Mouse (Mus musculus) gastrocnemius, postnatal 25 days (tissue): ENCODE results near the gene Mmd. TPM values are rescaled to one million over a fixed set of nuclear protein-coding genes. Genes with fewer than 3 reads are reported as not detected.

Source experiments
- DNase-seq: peaks from one replicate; pipeline ENCODE4 v3.0.0; 2022
- long read RNA-seq, 2 experiments: library from polyadenylated mRNA; stranded (forward); transcript quantifications; one replicate each; pipeline ENCODE4 v2.0.0; 2021
- total RNA-seq, 2 experiments: library from RNA; stranded (reverse); gene quantifications; 1 replicate in 1 of 2; 2 replicates in 1 of 2; pipeline ENCODE4 v1.2.3; 2021

Mmd gene
- 10 to 100 TPM in 1 of 2 experiments, 1 to 10 TPM in 1; 8.9 to 21.8 TPM for total RNA-seq
- long read RNA-seq, experiment 1, partial matches to known transcripts = 1 of 4 reads
- long read RNA-seq, experiment 1, other reads (novel, unspliced or antisense) = 3 of 4 reads
- long read RNA-seq, experiment 2, partial matches to known transcripts = 0 of 7 reads
- long read RNA-seq, experiment 2, other reads (novel, unspliced or antisense) = 5 of 7 reads

DNA sequence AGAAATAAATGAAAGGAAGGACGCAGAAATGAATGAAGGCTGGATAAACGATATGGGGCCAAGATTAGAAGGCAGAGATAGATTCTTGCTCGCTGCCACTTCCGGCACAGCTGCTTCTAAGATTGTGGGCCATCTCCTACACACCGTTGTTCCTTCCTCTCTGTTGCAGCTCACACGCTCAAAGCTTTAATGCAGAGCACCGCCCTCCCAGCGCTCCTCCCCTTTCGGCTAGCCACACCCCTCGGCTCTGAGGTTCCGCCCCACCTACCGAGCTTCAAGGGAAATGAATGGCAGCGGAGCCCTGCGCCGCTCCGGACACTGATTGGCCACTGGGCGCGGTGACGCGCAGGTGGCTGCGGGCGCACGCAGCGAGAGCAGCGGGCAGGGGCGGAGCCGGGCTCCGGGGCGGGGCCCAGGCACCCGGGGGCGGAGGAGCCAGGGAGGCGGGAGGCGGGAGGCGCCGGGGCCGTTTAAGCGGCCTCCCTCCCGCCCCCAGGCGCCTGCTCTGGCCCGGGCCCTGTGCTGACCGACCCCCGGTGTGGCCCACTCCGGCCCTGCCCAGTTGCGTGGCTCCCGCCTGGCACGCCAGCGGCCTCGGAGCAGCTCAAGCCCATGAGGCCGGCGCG lies at the start of gene Mmd:
Gene Mmd (plus strand): TSS at position 432 of the 626 bp plus-strand sequence.
- DNase-seq = peak; percentile 99

DNA sequence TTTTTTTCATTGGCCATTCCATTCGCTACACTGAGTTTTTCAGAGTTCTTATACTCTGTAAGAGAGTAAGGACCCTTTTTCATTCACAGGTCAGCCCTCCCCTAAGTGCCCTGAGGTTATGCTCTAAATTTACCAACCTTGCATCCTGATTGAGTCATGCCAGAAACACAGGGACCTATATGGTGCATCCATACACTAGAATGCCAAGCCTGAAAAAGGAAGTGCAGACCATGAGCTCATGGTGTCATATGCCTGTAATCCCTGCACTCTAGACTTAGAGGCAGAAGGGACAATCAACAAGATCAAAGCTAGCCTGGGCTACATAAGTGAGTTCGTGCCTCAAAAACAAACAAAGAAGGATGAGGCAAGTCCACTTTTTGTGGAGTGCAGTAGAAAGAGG lies 48.4 kb upstream of the Mmd start:
- no peak for DNase-seq

DNA sequence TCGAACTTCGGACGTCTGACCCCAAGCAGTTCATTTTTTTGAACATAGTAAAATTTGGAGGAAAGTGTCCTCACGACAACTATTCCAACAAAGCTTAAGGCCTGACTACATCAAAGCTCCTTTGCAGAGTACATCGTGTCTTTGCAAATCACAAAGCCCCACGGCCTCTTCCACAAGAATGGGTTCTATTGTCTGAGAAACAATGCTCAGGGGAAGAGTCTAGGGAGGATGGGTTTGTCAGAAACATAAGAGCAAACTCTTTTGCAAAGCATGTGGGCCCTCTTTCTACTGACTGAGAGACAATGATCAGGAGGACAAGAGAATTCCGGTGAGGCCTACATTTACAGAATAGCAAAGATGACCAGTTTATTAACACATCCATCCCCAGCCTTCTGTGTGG lies 35.0 kb upstream of the Mmd start:
- DNase-seq = no peak

DNA sequence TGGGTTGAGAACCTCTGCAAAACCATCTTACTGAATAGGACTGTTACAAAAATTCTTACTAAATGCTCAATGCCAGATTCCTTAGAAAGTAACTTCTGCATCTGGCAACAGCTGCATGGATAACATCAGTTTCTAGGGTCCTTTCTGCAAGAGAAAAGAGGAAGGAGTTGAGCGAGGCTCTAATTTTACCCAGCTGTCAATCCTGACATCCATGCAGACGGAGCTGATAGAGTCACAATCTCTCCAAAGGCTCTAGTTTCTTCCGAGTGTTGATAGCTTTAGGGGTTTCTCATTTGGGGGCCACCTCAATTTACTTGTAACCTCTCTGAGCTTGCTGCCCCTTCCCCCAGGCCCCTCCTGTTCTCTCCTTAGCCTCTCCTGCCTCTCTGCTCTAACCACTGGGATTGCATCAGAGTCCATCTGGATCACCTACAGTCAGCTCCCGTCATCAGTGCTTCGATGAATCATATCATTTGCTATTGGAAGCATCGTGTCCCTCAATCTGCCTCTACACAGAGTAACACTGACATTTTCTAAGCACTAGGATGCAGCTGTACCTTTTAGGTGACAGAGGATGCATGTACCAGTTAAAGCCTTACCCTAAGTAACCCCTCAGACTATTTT lies 29.1 kb upstream of the Mmd start:
- no peak for DNase-seq

DNA sequence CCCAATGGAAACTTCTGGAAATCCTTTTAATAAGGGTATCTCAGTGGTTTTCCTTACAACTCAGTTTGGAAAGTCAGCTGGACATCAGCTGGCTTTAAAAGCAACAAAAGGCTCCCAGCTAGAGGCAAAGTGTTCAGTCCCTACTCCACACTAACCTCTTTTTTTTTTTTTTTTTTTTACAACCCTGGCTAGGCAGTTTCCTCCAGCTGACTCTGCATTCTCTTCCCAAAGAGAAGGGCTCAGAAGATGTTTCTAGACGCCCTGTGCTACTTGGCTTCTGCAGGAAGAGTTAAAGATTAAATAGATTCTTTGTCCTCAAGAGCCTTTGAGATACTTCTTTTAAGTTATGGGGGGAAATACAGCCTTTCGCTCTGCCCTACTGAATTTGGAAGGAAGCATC lies 28.5 kb upstream of the Mmd start:
- DNase-seq = no peak

DNA sequence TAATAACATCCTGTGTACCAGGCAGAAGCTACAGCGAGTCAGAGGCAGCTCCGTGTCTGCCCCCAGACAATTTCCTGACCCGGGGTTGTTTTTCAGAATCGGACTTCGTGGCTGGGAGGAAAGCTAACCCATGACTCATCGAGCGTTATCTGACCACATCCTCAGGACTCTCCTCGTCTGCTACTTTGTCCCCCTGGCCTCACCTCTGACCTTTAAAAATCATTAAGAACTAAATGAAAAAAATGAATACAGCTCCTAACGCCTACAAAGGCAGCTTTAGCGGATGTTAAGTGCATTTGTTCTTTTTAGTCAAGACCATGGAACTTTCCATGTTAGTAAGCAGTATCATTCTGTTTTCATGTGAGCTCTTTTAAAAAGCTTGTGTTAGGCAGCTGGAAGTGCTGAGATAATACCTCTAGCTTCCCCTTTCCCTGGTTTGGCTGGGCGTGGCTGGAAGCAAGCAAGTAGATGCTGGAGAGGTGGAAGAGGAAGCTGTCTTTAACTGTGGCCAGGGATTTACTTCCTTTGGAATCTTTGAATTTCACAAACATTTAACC lies 24.3 kb upstream of the Mmd start:
- no peak for DNase-seq

DNA sequence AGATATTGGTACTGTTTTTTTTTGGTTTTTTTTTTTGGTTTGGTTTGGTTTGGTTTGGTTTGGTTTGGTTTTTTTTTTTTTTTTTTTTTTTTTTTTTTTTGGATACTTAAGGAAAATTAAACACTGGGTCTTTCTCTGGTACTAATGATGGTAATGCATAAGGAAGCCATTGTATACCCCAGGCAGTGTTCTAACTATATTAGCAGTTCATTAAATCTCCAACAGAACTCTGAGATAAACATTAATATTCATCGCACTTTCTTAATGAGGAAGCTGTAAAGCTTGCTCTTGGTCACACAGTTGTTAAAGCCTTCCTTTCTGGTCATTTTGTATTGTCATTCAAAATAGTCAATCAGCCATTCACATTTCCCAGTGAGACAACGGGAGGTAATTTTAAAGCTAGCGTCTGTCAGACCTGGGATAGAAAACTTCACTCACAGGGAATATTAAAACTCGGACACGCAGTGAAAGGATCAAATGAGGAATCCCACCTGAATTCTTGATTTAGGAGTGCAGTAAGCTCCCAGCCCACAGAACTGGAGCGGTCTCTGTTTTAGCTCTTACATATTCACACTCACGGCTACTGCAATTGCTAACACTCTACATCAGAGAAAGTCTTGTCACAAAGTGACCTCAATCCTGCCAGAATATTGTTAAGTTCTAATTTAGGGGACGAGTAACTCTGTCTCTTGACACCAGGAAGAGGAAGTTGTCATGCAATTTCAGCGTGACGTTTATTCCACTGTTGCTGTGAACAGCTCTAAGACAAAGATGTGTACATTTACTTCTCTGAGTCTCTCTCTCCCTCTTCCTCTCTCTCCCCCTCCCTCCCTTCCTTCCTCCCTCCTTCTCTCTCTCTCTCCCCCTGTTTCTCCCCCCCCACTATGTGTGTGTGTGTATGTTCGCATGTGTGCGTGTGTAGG lies 22.0 kb upstream of the Mmd start:
- no peak for DNase-seq

DNA sequence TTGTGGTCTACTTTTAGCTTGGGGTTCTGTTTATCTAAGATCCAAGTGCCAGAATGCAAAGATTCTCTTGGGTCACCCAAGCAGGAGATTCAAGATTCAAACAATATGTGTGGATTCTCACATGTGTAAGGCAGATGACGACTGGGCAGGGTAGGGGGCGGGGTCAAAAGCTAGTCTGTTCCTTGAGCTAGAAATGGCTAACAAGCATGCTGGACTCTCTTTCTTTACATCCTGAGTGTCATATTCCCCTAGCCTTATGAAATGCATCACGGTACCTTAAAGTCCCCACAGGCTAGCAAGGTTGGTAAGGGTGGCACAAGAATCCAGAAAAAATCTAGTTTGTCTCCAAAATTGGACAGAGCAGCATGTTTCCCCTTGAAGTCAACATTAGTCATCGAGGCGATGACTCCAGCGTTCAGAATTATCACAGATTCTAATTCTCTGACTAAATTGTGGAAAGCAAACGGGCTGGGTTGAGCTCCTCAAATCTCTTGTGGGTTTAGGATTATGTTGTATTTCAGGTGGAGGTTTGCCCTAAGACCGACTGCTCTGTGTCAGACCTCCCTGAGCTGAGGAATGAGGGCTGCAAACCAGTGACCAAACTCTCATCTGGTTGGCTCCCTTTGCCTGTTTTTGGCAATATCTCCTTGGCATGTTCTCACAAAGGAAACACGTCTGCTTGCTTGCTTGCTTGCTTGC lies 20.9 kb upstream of the Mmd start:
- DNase-seq = no peak

DNA sequence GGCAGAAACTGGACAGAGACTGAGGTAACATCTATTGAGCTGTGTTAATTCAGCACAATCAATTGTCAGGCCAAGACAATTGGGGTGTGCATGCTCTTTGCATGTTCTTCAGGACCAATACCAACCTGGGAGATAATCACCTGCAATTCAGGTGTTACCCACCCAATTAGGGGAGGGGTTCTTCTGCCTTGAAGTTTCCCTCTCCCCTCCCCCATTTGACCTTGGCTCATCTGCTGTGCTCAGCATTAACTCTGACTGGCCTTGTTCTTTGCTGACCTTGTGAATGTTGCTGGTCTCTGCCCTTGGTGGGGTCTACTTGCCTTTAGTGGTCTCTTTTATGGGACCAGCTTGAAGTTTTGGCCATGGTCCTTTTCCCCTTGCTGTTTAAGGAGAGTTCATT lies 19.5 kb upstream of the Mmd start:
- DNase-seq = no peak

DNA sequence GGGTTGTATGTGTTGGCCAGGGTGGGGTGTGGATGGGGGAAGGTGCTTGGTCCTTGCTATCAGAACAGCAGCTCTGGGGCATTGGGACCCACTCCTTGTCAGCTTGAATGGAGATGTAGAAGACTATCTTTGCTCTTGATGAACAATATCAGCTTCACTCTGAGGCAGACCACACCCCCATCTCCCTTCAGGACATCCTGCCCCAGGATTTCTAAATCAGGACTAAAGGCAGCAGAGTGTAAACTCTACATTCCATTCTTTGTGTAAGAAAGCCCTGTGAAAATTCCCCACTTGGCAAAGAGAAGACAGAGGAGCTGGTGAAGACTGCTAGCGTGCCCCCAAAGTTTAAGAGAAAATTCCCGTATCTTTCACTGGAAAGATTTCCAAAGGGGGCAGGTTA lies 18.6 kb upstream of the Mmd start:
- DNase-seq = no peak

DNA sequence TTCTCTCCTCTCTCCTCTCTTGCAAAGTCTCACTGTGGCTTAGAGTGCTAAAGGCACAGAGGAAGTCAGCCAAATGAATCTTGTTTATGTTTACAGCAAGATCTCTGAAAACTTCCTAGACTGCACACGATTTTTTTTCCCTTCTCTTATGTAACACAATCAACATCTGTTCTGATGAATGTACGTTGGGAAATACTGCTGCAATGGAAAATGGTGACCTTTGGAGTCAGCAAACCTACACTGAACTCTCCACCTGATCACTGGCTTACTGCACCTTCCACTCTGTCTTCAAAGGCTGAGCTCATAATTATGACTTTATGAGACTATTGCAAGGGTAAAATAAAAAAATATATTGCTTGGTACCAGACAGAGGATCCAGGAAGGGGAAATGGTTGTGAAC lies 17.6 kb upstream of the Mmd start:
- no peak for DNase-seq

DNA sequence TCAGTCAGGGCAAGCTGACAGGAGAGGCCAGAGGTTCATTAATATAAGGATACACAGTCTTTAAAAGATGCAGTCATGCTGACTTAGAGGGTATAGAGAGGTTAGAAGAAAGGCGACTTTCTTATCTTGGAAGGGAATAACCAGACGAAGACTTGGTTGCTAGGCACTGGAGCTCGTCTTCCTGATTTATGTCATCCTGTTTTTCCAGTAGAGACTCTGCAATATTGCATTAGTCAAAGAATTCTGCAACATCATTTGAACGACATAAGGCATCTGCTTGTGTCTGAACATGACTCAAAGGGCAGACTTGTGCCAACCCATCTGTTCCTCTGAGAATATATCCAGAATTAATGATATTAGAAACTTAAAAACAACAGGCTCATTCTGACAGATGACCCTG lies 16.6 kb upstream of the Mmd start:
- no peak for DNase-seq

DNA sequence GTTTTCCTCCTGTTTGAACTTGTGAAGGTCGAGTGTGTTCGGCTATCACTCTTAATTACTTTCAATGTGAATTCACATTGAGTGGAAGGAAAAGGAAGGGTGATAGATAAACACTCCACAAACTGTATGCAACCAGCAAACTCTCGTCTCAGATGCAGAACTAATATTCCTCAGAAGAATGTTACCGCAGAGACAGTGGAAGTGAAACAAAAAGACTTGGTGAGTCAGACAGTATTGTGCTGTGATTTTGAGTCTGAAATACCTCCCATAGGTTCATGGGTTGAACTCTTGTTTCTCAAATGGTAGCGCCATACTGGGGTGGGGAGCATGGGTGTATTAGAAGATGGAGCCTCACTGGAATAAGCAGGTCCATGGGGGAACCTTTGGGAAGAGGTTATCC lies 14.0 kb upstream of the Mmd start:
- no peak for DNase-seq

DNA sequence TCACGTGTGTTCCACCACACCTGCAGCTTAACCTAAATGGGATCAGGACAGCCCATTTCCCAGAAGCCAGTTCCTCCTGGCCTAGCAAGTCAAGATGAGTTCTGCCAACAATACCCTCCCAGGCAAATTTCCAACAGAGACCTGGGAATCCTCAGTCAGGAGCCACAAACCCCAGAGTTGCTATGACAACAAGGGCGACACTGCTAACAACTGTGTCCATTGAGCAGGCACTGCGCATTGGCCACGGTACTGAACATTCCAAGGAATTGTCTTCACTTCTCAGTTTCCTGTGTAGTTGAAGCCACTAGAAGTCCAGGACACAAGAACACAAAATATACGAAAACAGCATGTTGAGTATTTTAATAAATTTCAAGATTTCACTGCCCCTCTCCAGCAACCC lies 11.6 kb upstream of the Mmd start:
- DNase-seq = no peak

DNA sequence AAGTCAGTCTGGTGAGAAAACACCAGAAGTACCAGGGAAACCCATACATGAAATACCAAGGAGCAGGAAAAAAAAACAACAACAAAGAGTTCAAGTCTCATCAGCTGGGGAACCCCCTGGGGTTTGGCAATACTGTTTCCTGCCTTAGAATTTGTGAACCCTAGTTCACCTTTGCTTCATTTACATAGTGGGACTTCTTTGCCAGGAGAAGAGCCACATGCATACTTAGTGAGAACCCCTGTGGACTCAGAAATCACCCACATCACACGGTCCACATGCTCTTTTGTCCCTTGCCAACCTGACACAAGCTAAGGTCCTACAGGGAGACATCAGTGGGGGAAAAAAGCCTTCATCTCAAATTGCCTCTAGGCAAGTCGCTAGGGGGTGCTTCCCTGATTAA lies 10.6 kb upstream of the Mmd start:
- no peak for DNase-seq

DNA sequence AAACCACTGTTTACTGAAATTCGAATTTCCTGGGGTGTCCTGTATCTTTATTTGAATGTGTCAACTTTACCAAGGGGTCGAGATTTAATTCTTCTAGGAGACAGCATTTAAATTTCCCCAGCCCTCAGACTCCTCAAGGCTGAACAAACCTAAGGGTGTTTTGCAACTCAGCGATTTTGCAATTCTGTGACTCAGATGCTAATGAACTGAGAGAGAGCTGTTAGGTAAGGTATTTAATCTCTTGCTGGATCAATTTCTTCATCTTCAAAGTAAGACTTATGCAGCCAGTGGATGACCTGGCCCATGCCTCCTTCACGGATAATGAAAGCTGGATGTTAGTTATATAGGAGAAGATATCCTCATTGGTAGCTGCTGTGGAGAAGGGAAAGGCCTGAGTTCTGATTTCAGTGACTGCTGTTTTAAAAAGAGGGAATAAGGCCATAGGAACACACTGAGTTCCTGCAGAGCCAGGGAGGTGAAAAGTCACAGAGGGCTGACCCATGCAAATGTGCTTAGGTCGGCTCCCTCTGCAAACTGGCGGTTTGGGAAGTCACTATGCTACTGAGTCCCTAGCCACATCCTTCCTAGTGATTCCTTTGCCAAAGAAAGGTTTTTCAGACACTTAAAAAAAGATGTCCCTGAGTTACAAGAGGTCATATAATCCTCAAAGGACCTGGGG lies 8.5 kb upstream of the Mmd start:
- DNase-seq = no peak

DNA sequence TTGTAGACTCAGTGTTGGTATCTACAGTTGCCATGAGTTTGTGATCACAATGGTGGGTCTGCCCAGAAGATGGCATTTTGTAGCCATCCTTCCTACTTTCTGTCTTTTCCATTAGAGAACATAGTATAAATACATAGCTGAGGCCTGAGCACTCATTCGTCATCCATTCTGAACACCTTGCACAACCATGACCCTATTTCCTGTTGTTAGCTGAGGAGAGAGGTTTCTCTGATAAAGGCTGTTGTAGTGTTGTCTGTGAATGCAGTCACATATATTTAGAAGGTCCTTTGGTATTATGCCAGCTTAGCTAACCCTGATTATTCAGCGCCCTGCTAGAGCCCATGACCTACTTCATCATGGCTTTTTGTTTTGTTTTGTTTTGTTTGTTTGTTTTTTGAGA lies 7.4 kb upstream of the Mmd start:
- no peak for DNase-seq

DNA sequence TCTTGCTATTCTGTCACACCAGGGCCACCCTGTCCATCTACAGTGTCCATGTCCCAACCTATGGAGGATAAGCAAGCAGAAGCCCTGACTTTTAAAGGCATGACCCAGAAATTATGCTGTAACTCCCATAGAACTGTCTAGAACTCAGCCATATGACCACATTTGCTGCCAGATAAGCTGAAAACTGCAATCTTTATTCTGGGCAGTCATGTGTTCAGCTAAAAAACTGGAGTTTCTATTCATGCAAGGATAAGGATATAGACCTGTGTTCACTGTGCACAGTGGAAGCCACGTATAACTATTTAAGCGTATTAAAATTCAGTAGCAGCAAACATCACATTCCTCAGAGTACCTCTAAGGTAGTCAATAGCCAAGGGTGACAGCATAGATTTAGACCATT lies 6.0 kb upstream of the Mmd start:
- no peak for DNase-seq

DNA sequence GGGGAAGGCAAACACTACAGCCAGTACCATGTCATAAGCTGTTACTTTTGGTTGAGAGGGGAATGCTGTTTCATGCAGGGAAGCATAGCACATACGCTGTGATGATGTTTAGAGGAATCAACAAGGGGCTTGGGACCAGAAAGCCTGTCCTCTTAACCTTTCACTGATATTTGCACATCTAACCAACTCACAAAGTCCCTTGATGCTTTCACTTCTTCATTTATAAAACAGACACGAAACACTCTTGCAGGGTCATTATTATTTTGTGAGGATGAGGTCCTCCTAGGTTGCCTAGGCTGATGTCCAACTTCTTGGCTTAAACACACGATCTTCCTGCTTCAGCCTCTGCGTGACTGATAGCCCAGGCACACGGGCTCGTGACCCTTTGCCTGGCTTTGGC lies 3.6 kb upstream of the Mmd start:
- no peak for DNase-seq

DNA sequence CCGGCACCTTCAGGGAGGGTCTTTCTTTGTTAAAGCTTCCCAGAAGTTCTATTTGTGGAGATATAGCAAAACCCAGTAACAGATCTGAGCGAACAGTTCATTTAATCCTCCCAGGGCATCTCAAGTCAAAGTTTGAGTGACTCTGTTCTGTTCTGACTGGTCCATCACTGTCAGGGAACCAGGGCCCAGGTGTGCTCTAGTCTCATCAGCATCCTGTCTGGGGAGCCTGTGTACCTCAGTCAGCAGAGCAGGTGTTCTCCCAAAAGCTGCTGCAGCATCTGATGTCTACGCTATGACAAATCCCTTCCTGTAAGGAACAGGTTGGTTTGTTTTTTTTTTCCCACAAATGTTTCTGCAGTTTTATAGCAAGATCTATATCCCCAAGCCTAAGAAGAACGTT lies 2.6 kb upstream of the Mmd start:
- DNase-seq = no peak

DNA sequence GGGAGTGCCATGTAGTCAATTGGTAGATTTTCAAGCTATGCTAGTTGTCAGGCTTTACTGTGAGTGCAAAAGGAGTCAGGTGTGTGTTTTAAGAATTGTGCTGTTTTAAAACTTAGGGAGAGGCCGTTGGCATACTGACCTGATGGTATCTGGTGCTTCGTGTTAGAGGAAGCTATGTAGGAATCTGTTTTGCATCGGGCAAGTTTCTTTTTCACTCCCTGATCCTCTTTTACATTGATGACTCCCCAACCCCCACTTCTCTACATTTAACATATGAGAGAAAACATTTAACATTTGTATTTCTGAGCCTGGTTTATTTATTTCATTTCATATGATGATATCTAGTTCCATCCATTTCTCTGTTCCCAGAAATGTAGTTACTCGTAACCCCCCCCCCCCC lies 1.5 kb upstream of the Mmd start:
- no peak for DNase-seq
